Mouse (Mus musculus) spleen, adult 2 months (tissue): ENCODE data around the gene Gfod2.

Experiments
- CTCF ChIP-seq: fragments of 200-500 bp; IDR thresholded peaks from 2 replicates; pipeline ENCODE4 v1.5.1; 2011; ENCODE audit warnings: mild to moderate bottlenecking, inconsistent platforms; ENCODE audit not compliant: insufficient read depth, insufficient read length, insufficient replicate concordance; ENCODE audit errors: extremely low read depth
- POLR2A ChIP-seq: fragments of 200-500 bp; IDR thresholded peaks from 2 replicates; pipeline ENCODE4 v1.6.1; 2011; ENCODE audit warnings: low read depth, low read length, inconsistent platforms

GRCm38 (mm10) chr8:105743301-105743700 lies 15.2 kb downstream of the Gfod2 start:
- no peak for TF ChIP-seq CTCF
- no peak for TF ChIP-seq POLR2A
